In the genomic region with DNA sequence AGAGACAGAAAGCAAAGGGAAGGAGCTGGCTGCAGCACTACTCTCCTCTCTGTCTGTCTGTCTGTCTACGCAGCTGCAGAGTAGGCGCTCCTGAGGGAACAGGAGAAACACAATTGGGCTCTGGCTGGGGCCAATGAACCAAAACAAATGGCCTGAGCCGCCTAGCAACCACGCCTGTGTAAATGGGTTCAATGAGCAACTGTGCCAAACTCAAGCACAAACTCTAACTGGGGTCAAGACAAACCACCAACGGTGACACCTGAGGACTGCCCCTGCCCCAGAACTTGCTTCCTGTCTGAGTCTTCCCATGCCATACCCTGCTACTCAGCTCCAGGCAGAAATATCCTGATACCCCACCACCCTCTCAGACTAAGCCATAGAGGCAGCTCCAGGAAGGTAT, we compare ENCODE assay signal across 17 mouse cellular contexts. TPM values are rescaled to one million over a fixed set of nuclear protein-coding genes. Genes with fewer than 3 reads are reported as not detected.
DNase-seq lines count a peak whose midpoint lies in the region; ATAC-seq and TF ChIP-seq lines count a peak whose summit lies in the region.
"Had no signal": no experiment of that assay in that cellular context is flagged by ENCODE, and none has a peak within 500 bp of the region (broad histone marks: within the 10 kb centered on the region; RNA-seq: fewer than 3 reads in every experiment).

No protein-coding gene starts in this region.

- peaks cover 29% of the 10 kb centered on the region for H3K4me1 ChIP-seq in kidney, adult 2 months (ENCODE audit: control insufficient read depth, insufficient read depth, low read length)
- H3K4me1 ChIP-seq: embryonic facial prominence, embryonic 13.5 days had no signal

- no peaks in the 10 kb centered on the region for H3K27me3 ChIP-seq in kidney, adult 2 months (replicated peaks; ENCODE audit: control insufficient read depth, insufficient read depth, low read length)
- H3K27me3 ChIP-seq: embryonic facial prominence, embryonic 13.5 days; neural tube, embryonic 12.5 days had no signal

- H3K36me3 ChIP-seq in kidney, adult 2 months (ENCODE audit: control insufficient read depth, insufficient read depth, low read length), result no peaks in the 10 kb centered on the region

- no peak for ATAC-seq in granulocyte monocyte progenitor cell, adult 5-6 weeks (replicated peaks; ENCODE audit: poor library complexity, severe bottlenecking)

- 0 out of 2 replicates have a peak overlapping the region, but pooled peaks have one; percentile 18 for H3K27ac ChIP-seq in layer of hippocampus, adult 2 months
- peak overlapping the region; percentile 77 for H3K27ac ChIP-seq in kidney, adult 2 months (ENCODE audit: insufficient read depth, low read depth, low read length)
- H3K27ac ChIP-seq: embryonic facial prominence, embryonic 13.5 days; hindbrain, embryonic 10.5 days; liver, embryonic 14.5 days; neural tube, embryonic 12.5 days had no signal

- TF ChIP-seq POLR2A in kidney, adult 2 months (IDR thresholded peaks at IDR 0.05; ENCODE audit: low read depth, low read length), result no peak

- DNase-seq in layer of hippocampus, adult 2 months (ENCODE audit: low spot score in 2 of 2), result no peak
- no peak for DNase-seq in layer of hippocampus, adult 8-10 months (ENCODE audit: low spot score in 2 of 2)
- peak; percentile 33 for DNase-seq in Muller cell, postnatal 12 days (ENCODE audit: inconsistent ontology term)
- DNase-seq in kidney, adult 2 months, result peak; percentile 95
- DNase-seq in kidney, postnatal 14 days, result peak; percentile 86
- no peak for DNase-seq in left cerebral cortex, postnatal 10 days (ENCODE audit: extremely low spot score in 1 of 2, low spot score in 2 of 2)
- DNase-seq in testis, postnatal 10 days (ENCODE audit: low spot score), result no peak
- DNase-seq: adrenal gland, postnatal 14 days; cerebellum, adult 2 months; heart, adult 11 months; right cerebral cortex, postnatal 4 days; thymus, postnatal 36 days had no signal

- TF ChIP-seq CTCF in layer of hippocampus, adult 2 months (conservative IDR thresholded peaks at IDR 0.05), result no peak
- no peak for TF ChIP-seq CTCF in kidney, adult 2 months (conservative IDR thresholded peaks at IDR 0.05; ENCODE audit: insufficient read depth, insufficient read length, low read depth, low read length)

- no peak overlapping the region for H3K4me3 ChIP-seq in layer of hippocampus, adult 2 months
- no peak overlapping the region for H3K4me3 ChIP-seq in kidney, adult 2 months (ENCODE audit: insufficient read depth, low read depth, low read length)
- H3K4me3 ChIP-seq: embryonic facial prominence, embryonic 13.5 days; hindbrain, embryonic 10.5 days; neural tube, embryonic 12.5 days had no signal

- 24% methylated on average over 5 of the region's 5 CpGs for WGBS in kidney, adult 2 months

- intact Hi-C loops in left cerebral cortex, postnatal 10 days (cut with DNase I), result no loop called here

RNA-seq across cellular contexts. Expression of gene Wdr4, which starts 14.8 kb away (rescaled TPM):
- total RNA-seq in layer of hippocampus, adult 2 months (2021), result 10 to 100 TPM; 25.9 to 29.9 TPM
- 10 to 100 TPM; 20.3 to 32.1 (median 23.7) TPM for total RNA-seq in layer of hippocampus, adult 8-10 months (2022)
- 28.3 and 29.6 TPM in 2 replicates for polyA plus RNA-seq in kidney, adult 2 months (2012; rRNA removed)
- total RNA-seq in left cerebral cortex, postnatal 10 days (2021), result 10 to 100 TPM; 29.4 to 38.2 TPM
- 14.6 and 31.9 TPM in 2 replicates for total RNA-seq in granulocyte monocyte progenitor cell, adult 5-6 weeks (2014; fragmentation: Nextera tagmentation)
- 17.0 and 20.8 TPM in 2 replicates for total RNA-seq in granulocyte monocyte progenitor cell, adult 5-6 weeks (2017)

RNA-seq across cellular contexts. Expression of gene Ndufv3, which starts 14.9 kb away (rescaled TPM):
- total RNA-seq in layer of hippocampus, adult 2 months (2021), result 100 to 1,000 TPM; 257 to 258 TPM
- total RNA-seq in layer of hippocampus, adult 8-10 months (2022), result 100 to 1,000 TPM; 239 to 270 (median 244) TPM
- 387 and 475 TPM in 2 replicates for polyA plus RNA-seq in kidney, adult 2 months (2012; rRNA removed)
- 100 to 1,000 TPM; 329 to 338 TPM for total RNA-seq in left cerebral cortex, postnatal 10 days (2021)
- 195 and 260 TPM in 2 replicates for total RNA-seq in granulocyte monocyte progenitor cell, adult 5-6 weeks (2014; fragmentation: Nextera tagmentation)
- total RNA-seq in granulocyte monocyte progenitor cell, adult 5-6 weeks (2017), result 207 and 212 TPM in 2 replicates

RNA-seq across cellular contexts. Expression of gene Pknox1, which starts 59.5 kb away (rescaled TPM):
- total RNA-seq in layer of hippocampus, adult 2 months (2021), result 10 to 100 TPM; 13.6 to 14.6 TPM
- 10 to 100 TPM; 12.9 to 17.5 (median 15.9) TPM for total RNA-seq in layer of hippocampus, adult 8-10 months (2022)
- polyA plus RNA-seq in kidney, adult 2 months (2012; rRNA removed), result 19.2 and 19.9 TPM in 2 replicates
- total RNA-seq in left cerebral cortex, postnatal 10 days (2021), result 10 to 100 TPM; 14.1 to 14.4 TPM
- total RNA-seq in granulocyte monocyte progenitor cell, adult 5-6 weeks (2014; fragmentation: Nextera tagmentation), result 19.0 and 32.7 TPM in 2 replicates
- 21.2 and 30.7 TPM in 2 replicates for total RNA-seq in granulocyte monocyte progenitor cell, adult 5-6 weeks (2017)

Comparison
In these comparisons a context has a peak if more than half of its experiments do, and no peak if none do; other contexts are left out.
1. DNase-seq: peak in Muller cell, postnatal 12 days (single experiment), kidney, adult 2 months (single experiment) and kidney, postnatal 14 days (single experiment); none in layer of hippocampus, adult 2 months (0 of 2), layer of hippocampus, adult 8-10 months (0 of 2), left cerebral cortex, postnatal 10 days (0 of 2) and testis, postnatal 10 days (single experiment).